Mouse (Mus musculus) megakaryocyte-erythroid progenitor cell, adult 5-6 weeks (primary cell): Measurements from ENCODE around the gene Trio. TPM values are rescaled to one million over a fixed set of nuclear protein-coding genes. Genes with fewer than 3 reads are reported as not detected.

ENCODE experiments used
- ATAC-seq: replicated peaks from 2 replicates; pipeline ENCODE4 v1.8.0; 2016; ENCODE audit warnings: mild to moderate bottlenecking, inconsistent platforms; ENCODE audit not compliant: severe bottlenecking, poor library complexity, low FRiP score, low TSS enrichment
- total RNA-seq, 2 experiments: library from RNA; stranded (forward) in 1 of 2; stranded (reverse) in 1 of 2; fragments of 200-1000, 215-1000 nt in 1 of 2; fragments of >200 nt in 1 of 2; fragmentation: Nextera tagmentation in 1 of 2; gene quantifications; 2 replicates each; pipeline ENCODE4 v1.2.3; 2014 to 2017

Trio gene
- total RNA-seq, 2 experiments from 2014 or later: 7.2 to 26.2 TPM

DNA sequence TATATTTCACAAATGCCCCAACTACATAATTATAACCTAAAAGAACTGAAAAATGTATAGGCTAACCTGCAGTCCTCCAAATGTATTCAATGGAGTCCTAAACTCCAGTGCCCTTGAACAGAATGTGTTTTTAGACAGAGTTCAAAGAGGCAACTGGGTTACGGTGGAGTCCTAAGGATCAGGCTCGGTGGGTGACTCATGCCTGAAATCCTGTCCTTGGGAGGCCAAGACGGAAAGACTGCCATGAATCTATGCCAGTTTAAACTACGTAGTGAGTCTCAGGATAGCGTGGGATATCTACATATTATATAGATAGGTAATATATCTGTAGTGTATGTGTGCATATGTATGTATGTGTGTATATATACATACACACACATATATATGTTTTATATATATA is 234.5 kb downstream of the Trio start:
- ATAC-seq: no peak

DNA sequence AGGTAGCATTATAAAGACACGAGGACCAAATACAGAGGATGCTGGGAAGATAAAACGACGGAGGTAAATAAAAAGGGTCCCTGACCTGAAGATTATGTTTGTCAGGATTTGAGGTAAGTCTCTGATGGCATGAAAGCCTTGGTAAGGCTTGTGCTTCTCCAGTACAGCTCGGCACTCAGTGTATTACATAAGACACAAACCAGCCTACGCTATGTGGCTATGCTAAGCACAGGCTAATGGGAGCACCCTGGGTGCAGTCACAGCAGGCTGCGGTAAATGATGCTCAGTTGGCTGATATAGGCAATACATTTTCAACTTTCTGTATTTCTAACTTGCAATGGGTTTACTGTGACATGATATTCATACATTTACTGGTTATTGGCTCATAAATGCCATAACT is 234.9 kb downstream of the Trio start:
- ATAC-seq: no peak

DNA sequence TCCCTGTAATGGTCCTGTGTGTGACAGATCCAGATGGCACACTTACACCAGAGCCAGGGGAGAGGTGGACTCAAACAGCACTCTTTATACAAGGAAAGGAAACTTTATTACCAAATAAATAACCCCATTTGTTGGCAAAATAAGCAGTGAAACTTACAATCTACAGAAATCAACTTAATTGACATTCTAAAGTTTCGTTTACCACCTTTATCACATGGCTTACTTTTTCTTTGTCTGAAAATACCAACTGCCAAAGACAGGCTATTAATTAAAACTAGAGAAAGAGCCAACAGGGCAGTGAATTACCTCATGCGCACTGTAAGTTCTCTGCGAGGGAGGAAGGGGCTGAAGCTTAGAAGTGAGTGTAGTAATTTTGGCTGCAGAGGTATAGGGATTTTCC is 236.3 kb downstream of the Trio start:
- ATAC-seq: no peak

DNA sequence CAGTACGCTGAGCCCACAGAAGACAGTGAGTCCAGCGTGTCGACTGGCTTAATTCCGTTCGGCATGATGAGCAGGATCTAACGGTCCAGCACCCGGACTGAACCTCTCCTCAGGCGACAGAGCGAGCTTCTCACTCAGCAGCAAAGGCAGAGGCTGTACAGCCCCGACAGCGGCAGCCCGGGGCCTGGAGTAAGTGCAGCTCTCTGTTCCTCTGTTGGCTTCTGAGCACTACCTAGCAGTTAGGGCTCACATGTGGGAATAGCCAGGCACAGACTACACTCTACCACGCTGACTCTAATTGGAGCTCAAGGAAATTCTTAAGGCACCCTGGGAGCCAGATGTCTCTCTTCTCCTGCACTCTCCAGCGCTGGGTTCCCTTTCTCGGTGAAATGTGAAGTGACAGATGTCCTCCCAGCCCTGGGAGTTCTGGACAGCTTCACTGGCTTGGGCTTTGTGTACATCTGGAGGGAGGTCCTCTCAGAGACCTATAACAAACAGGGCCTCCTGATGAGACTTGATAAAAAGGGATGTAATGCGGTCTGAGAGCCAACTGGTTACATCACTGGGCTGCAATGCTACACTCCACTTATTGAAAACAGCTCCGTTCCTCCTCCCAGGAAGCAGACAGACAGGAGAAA is 237.4 kb downstream of the Trio start:
- no peak for ATAC-seq

DNA sequence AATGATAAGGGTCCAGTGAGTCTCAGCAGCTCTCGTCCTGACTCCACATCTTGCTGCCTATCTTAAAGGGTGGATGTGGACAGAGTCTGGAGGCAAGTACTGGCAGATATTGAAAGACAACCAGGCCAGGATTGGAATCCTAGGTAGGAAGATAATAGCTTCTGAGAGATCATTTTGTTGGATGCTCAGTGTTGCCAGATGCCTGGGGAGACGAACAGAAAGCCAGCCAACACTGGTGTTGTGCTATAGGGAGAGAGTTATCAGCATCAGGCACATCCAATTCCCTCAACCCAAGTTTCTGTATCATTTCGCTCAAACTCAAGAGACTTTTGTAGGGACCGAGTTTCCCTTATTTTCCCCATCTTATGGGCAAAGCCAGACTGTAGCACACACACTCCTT is 238.5 kb downstream of the Trio start:
- no peak for ATAC-seq

DNA sequence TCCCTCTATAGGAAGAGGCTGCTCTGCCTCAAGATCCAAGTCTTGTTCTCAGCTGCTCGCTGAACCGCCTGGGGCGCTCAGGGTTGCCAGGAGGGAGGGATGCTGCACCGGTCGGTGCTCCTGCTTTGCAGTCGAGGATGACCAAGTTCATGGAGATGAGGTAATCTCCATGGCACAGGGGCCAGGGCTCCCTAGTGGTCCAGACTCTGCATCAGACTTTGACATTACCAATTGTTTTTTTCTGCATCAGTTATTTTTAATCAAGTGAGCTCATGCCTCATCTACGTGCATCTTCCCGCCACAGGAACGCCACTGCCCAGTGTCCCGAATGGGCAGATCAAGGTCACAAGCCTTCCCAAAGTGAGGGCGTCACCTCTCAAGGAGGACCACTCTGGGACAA is 239.2 kb downstream of the Trio start:
- no peak for ATAC-seq

DNA sequence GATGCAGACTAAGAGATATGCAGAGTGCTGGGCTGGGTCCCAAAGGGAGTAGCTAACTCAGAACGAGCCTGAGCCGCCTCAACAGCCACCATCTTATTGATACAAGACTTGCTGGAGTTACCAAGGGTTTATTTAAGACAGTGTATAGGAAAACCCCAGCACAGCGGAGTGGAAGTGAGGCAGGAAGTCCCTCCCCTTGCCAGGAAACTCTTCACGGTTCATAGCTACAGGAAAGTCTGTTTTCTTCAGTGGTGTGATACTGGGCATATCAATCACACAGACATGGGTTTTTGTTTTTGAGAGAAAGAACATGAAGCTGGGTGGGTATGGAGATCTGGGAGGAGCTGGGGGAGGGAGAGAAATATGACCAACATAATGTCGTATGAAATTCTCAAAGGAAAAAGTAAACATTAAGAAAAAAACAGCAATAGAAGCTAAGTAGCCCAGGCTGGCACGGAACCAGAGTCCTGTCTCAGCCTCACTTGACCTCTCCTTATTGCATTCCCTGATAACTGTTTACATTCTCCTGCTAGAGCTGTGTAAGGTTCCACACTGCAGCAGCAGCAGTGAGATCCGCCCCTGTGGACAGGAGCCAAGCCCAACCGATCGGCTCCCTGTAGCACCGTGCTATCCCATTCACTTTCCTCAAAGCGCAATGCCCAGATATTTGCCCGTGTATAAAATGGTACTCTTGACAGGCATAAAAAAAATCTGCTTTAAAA is 240.2 kb downstream of the Trio start:
- ATAC-seq: peak; percentile 60

DNA sequence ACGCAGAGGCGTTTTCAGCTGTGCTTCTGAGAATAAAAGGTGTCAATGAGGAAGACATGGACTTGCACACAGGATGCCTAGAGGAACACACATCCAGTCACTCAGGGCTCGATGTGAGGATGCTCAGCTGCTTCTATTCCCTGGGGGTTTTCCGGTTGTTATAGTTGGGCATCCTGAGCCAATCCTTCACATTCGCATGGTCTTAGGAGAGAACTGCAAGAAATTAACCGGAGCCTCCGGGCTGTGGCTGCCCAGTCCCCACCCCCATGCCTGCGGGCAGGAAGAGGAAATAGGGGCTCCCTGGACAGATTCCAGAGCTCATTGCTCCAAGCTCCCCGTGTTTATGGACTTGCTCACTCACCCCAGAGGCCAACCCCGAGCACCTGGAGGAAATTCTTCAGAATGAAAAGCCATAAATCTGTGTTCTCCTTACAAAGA is 241.5 kb downstream of the Trio start:
- no peak for ATAC-seq

DNA sequence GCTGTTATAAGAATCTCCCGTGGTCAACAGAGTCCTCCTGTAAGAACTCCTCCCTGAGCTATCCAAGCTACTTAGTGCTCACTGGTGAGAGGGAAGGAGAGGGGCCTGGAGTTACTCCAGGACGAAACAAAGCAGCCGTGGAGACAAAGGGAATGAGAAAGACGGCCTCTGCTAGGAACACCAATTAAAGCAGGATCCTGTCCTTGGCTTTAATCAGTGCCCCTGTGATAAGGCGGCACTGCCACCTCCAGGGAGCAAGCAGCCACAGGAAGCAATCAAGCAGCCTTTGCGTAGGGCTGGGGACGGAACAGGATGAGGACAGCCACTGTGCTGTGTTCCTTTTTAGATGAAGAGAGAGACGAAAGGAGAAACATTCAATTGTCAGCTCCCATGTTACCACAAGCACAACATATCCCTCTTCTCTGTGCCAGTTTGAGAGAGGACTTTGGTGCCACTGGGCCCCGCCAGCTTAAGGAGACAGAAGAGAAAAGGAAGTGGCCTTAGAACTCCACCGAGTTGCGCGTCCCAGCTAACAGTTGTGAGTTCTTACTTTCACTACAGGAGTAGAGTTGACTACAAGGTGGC is 242.0 kb downstream of the Trio start:
- ATAC-seq: peak; percentile 68

DNA sequence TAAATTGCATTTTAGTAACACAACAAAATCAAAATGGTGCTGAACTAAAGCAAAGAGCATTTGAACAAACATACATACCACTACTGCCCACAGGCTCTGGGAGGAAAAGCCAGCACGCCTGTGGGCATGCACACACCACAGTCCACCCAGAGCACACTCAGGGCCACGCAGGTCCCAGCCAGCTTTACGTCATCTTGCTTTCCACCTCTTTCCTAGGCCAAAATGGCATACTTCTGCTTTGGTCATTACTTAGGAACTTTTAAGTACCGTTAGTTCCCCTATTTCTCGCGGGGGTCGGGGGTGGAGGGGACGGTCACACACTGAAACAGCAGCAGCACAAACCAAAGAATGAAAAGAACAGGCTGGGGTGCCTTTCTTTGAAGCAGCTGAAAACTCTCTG is 242.6 kb downstream of the Trio start:
- no peak for ATAC-seq

DNA sequence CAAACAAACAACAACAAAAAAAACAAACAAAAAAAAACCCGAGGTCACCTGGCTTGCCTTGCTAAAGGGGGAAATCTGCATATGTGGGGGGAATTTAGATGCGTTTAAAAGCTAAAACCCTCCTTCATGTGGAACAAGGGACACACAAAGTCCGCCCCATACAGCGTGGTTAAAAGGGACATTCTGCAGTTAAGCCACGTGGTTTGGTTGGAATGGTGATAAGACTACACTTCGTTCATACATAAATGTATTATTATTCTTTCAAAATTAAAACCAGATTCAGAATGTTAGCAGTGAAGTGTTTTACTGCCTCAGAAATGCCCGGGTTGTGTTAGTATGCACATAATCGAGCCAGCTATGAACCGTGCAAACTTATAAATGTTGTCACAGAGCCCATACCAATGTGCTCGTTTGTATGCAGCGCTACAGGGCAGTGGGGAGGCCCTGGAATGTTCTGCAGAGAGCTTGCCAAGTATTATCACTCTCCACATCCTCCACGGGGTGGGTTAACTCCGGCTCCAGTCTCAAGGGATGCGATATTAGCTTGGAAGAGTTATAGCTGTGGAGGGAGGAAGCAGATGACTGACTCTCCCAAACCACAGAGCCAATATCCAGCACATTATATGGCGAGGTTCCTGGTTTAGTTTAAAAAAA is 243.1 kb downstream of the Trio start:
- ATAC-seq: no peak

DNA sequence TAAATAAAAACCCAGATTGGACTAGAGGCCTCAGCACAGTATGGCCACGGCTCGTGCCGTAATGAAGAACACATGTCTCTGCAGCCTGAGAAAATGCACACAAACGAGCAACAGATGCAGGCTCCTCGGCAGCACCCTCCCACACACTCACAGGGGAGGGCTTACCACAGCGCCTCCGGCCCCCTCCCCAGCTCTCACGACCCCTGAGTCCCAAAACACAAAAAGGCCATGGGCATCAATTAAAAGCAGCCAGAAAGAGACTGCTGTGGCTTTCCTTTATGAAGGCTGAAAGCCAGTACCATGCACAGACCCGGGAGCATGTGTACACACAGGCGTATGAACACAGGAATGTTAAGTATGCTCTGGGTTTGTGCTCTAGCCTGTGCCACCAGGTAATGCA is 245.8 kb downstream of the Trio start:
- ATAC-seq: no peak

DNA sequence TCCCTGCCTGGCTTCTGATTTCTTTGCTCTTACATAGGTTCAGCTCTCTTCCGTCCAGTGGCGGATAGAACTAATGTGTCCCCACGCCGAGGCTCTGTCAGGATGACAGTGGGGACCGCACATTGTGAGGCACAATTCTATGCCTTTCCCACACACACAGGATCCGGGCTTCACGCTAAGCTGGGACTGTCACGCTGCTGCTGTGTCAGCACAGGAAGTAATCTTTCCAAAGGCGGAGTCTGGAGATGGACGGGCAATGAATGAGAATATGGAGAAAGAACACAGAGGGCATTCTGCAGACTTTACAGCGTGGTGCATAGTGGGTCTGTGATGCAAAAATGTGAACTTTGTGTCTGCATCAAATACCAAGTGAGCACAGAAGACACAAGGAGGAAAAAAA is 246.2 kb downstream of the Trio start:
- no peak for ATAC-seq

DNA sequence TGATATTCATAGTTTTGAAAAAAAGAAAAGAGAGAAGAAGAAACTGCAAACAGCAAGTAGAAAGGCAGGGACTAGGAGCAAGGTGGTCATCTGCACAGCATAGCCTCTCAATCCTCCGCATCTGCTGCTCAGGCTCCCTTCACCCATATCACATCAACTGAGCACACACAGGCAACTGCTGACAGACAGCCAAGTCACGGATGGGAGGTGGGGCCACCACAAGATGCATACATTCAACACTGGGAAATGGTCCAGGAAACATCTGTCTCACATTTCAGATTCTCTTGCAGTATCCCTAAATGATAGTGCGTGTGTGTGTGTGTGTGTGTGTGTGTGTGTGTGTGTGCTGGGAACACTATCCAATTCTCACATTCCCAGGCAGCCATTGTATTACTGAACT is 247.4 kb downstream of the Trio start:
- peak; percentile 80 for ATAC-seq

DNA sequence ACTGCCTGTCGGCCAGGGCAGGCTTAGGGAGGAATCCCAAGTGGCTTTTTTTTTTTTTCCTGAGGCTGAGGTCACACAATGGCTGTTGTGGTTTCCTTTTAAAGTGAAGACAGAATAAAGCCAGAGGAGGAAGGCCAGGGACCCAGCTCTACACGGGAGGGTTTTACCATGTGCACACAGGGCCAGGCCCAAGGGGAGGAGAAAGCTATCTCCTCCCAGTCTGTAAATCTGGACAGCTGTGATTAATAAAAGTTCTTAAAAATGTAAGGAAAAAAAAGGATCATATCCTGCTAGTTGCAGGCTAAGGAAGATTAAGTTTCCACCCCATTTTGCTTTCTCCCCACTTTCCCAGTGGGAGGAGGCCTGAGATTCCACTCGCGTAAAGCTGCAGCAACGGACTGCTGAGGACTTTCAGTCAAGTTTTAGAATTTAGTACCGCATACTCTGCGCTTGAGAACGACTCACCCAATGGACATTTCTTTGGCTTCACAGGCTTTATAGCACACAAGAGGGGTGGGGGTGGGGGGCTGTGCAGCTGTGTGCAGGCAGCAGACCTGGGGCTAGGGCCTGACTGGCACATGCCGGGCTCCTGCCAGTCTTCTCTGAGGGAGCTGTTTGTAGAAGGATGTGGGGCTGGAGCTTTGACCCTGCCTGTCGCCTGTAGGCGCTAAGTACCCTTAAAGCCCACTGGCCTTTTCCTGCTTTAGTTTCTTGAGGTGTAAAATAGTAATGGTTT is 248.0 kb downstream of the Trio start:
- ATAC-seq: no peak

DNA sequence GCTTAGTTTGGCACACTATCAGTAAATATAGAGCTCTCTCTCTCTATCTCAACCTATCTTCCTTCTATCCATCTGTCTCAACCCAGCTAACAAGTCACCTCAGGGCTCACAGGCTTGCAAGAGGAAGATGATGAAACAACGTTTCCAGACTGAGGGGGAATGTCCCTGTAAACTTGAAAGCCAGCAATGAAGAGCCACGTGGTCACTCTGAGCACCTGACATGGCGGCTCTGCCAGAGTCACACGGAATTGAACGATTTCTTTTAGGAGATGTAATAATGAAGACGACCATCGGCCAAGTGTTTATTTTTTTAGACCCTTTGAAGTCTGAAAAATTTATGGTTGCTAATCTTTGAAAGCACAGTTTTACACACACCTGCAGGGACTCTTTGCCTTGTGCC is 251.2 kb downstream of the Trio start:
- no peak for ATAC-seq

DNA sequence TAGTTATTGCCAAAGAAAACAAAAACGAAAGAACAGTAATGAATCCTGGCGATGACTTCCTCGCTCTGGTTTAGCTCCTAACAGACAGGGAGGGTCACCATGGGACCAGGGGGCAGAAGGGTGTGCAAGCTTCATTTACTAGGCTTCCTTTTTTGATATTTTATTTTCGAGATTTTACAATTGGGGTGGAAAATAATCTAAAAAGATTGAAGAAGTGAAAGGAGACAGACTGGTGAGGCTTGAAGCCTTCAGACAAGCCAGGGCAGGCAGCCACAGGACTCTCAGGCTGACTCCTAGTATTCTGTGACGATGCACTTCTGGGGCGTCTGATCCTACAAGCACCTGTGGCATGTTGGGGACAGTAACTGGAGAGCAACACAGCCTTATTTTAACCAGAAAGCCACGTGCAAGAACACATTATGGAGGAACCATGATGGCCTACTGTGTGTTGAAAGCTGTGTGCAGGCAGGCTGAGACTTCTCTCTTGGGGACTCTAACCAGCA is 253.5 kb downstream of the Trio start:
- ATAC-seq: no peak

DNA sequence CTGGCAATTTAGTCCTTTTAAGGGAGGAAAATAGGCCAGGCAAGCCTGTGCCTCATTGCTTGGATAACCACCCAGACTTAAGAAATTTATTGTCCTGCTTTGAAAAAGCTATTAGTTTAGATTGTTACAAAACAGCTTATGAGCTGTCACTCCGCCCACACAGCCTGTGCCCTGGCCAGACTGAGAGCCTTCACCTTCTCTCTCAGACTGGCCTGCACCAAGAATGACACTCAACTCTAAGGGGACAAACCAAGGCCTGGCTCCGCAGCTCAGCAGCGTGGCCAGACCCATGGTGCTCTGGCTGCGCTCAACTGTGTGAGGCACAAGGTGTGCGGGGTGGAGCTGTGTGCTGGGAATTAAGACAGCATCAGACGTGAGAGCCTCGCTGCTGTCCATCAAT is 254.1 kb downstream of the Trio start:
- ATAC-seq: no peak

DNA sequence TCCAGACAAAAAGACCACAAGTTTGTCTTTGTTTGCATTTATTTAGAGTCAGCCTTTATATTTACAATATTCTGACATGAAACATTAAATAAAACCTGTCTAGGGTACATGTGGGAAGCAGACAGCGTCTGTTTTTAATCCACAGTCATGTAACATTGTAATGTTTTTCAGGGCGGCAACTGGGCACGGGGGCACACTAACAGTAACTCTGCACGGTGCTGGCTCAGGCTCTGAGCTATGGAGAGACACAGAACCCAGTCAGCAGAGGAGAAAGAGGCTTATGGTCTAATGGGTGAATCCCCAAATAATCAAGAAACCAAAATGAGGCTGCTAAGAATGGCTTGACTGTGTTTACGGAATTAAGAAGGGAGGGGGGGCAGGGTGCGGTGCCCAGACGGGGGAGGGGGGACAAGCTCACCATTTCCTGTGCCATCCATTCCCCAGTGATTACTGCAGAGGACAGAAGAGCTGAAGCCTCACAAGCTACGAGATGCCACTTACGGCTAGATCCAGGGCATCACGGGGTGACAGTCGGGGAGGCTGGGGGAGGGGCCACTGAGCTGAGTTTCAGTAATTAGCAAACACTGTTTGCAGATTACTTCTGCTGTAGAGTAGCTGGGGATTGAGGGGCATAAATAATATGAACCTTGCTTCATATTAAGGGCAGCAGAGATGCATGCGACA is 255.0 kb downstream of the Trio start:
- ATAC-seq: no peak
